Mouse (Mus musculus): ENCODE data around the gene Bace2. TPM values are rescaled to one million over a fixed set of nuclear protein-coding genes. Genes with fewer than 3 reads are reported as not detected.

Gene Bace2
- total and polyA plus RNA-seq, 3 experiments: not detected

DNA sequence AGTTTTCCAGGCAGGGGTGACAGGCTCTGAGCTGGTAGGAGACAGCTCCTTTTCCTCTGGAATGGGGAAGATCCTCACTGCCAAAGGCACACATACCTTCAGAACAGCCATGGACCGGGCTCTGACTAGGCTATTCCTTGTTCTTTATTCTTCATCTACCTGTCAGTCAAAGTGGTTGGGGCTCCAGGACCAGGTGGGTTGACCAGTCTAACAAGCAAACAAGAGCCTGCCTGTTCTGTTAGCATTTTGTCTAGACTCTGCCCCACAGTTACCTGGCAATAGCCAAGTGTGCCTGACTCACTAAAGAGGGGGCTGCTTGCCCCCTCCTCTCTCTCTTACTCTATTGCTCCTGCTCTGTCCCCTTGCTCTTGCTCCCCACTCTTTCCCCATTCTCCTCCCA is 135.8 kb downstream of the Bace2 start:
- Histone ChIP-seq H3K9ac (ENCODE audit: control insufficient read depth, low read depth, low read length, poor library complexity, severe bottlenecking) (no peak overlapping the region), H3K4me1 (ENCODE audit: control insufficient read depth in 1 of 2, insufficient read depth in 2 of 2, low read length in 2 of 2) (no peaks in the 10 kb centered on the region), H3K79me2 (ENCODE audit: control insufficient read depth, insufficient read depth, low read length, poor library complexity) (no peaks in the 10 kb centered on the region), H3K27me3 (ENCODE audit: control insufficient read depth in 1 of 2, insufficient read depth in 2 of 2, low read length in 2 of 2) (no peaks in the 10 kb centered on the region), H3K27ac (ENCODE audit: control insufficient read depth, low read depth, low read length) (no peak overlapping the region), H3K36me3 (ENCODE audit: control insufficient read depth in 1 of 2, insufficient read depth in 2 of 2, low read length in 2 of 2) (no peaks in the 10 kb centered on the region; a peak in 1 of 4 replicates), H3K4me3 (ENCODE audit: control insufficient read depth in 1 of 2, insufficient read depth in 1 of 2, low read depth in 2 of 2, low read length in 2 of 2) (no peak overlapping the region), H3K9me3 (replicated peaks; ENCODE audit: insufficient read depth, low read length) (no peaks in the 10 kb centered on the region)
- DNase-seq (ENCODE audit: low read depth, low spot score): no peak
- TF ChIP-seq USF2 (IDR thresholded peaks at IDR 0.05; ENCODE audit: borderline replicate concordance in 1 of 2, insufficient read depth in 1 of 2, low read depth in 1 of 2, low read length in 2 of 2): no peak

Other genes starting within 250 kb of the Bace2 start
- gene Dscam, start 186.0 kb upstream of the Bace2 start, total RNA-seq (2012; rRNA removed): not detected in 2 replicates
- gene Dscam, start 186.0 kb upstream of the Bace2 start, polyA plus RNA-seq (2012; ENCODE audit: insufficient read depth in 1 of 2, insufficient read length in 2 of 2, low read depth in 1 of 2, low replicate concordance in 2 of 2, missing spikeins in 1 of 2): not detected
- 0.13 and 0.27 TPM in 2 replicates for gene Mx1, start 106.2 kb downstream of the Bace2 start, total RNA-seq (2012; rRNA removed)
- gene Mx1, start 106.2 kb downstream of the Bace2 start, polyA plus RNA-seq (2012; ENCODE audit: insufficient read depth in 1 of 2, insufficient read length in 2 of 2, low read depth in 1 of 2, low replicate concordance in 2 of 2, missing spikeins in 1 of 2): under 1 TPM in 1 of 2 experiments, not detected in 1; 0.42 TPM
- gene Fam3b, start 158.1 kb downstream of the Bace2 start, total RNA-seq (2012; rRNA removed): 19.2 and 20.6 TPM in 2 replicates
- gene Fam3b, start 158.1 kb downstream of the Bace2 start, polyA plus RNA-seq (2012; ENCODE audit: insufficient read depth in 1 of 2, insufficient read length in 2 of 2, low read depth in 1 of 2, low replicate concordance in 2 of 2, missing spikeins in 1 of 2): 10 to 100 TPM in 1 of 2 experiments, not detected in 1; 21.2 TPM